Mouse (Mus musculus): ENCODE results near the gene Spry1. TPM values are rescaled to one million over a fixed set of nuclear protein-coding genes. Genes with fewer than 3 reads are reported as not detected.

Spry1 gene
- polyA plus RNA-seq, 1 experiment from 2014 or later = 19.6 TPM

DNA sequence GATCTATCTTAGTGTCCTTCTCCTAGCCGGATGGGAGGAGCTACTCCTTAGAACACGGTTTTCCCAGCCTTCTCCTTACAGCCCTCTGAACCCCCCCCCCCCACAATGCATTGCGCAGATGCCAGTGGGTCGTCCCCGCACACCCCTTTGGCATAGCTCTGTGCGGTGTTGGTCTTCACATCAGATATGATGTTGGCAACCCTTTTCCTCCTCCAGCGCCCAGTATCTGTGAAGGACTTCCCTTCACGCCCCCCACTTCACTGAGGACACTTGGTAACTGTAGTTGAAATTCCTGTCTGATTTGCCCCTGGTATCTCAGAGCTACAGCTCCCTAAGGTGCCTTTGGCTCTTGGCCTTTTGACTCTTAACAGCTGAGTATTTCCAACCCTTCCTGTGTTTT is 4.2 kb downstream of the Spry1 start:
- WGBS = 82% methylated on average over 8 of the region's 8 CpGs
- H3K36me3 ChIP-seq = peaks cover 42% of the 10 kb centered on the region

GRCm38 (mm10) chr3:37645061-37645460 is 5.3 kb downstream of the Spry1 start:
- no peak overlapping the region for H3K27ac ChIP-seq (replicated peaks)
- peak overlapping the region; percentile 3; the same call in 1 of the 2 replicates for H3K4me3 ChIP-seq
- H3K36me3 ChIP-seq = peaks cover 46% of the 10 kb centered on the region
- H3K27me3 ChIP-seq (ENCODE audit: low read depth, poor library complexity, severe bottlenecking) = peaks cover 39% of the 10 kb centered on the region
- peaks cover 32% of the 10 kb centered on the region for H3K4me1 ChIP-seq
- DNase-seq (ENCODE audit: low spot score) = no peak
- WGBS = 86% methylated on average over 6 of the region's 6 CpGs
- H3K9me3 ChIP-seq (replicated peaks) = no peaks in the 10 kb centered on the region

More for the DNA sequence above, 4.2 kb downstream of the Spry1 start:
- DNase-seq (ENCODE audit: low spot score) = no peak
- H3K4me3 ChIP-seq = peak overlapping the region; percentile 80
- H3K4me1 ChIP-seq = peaks cover 37% of the 10 kb centered on the region
- H3K9me3 ChIP-seq (replicated peaks) = no peaks in the 10 kb centered on the region
- H3K27me3 ChIP-seq (ENCODE audit: low read depth, poor library complexity, severe bottlenecking) = peaks cover 39% of the 10 kb centered on the region
- H3K27ac ChIP-seq (replicated peaks) = peak overlapping the region; percentile 38; the same call in 1 of the 2 replicates

GRCm38 (mm10) chr3:37646221-37646620 is 6.5 kb downstream of the Spry1 start:
- 93% methylated on average over 9 of the region's 9 CpGs for WGBS
- no peak for DNase-seq (ENCODE audit: low spot score)
- H3K36me3 ChIP-seq = peaks cover 51% of the 10 kb centered on the region

DNA sequence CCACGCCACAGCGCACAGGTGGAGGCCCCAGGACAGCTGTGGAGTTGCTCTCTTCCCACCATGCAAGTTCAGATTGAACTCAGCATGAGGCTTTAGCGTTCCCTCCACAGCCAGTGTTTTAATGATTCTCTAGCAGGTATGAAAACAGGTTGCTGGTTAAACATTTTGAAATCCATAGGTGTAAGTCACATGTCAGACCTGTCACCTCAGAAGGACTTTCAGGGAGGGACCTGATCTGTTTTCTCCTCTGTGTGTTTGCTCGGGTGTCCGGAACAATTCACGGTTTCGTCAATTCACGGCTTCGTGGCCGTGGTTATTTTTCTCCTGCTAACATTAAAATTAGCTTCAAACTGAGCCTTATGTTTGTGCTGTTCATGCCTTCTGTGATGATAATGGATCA is 7.5 kb downstream of the Spry1 start:
- DNase-seq (ENCODE audit: low spot score) = no peak
- no peak overlapping the region for H3K4me3 ChIP-seq
- no peak overlapping the region for H3K27ac ChIP-seq (replicated peaks)
- H3K4me1 ChIP-seq = peaks cover 20% of the 10 kb centered on the region
- 81% methylated on average over 10 of the region's 10 CpGs for WGBS
- no peaks in the 10 kb centered on the region for H3K9me3 ChIP-seq (replicated peaks)
- peaks cover 32% of the 10 kb centered on the region for H3K27me3 ChIP-seq (ENCODE audit: low read depth, poor library complexity, severe bottlenecking)
- H3K36me3 ChIP-seq = peaks cover 51% of the 10 kb centered on the region

More at GRCm38 (mm10) chr3:37646221-37646620, 6.5 kb downstream of the Spry1 start:
- H3K27me3 ChIP-seq (ENCODE audit: low read depth, poor library complexity, severe bottlenecking) = peaks cover 35% of the 10 kb centered on the region
- no peaks in the 10 kb centered on the region for H3K9me3 ChIP-seq (replicated peaks)
- peaks cover 28% of the 10 kb centered on the region for H3K4me1 ChIP-seq
- no peak overlapping the region for H3K4me3 ChIP-seq
- H3K27ac ChIP-seq (replicated peaks) = no peak overlapping the region

- Histone ChIP-seq H3K36me3 (peaks cover 41% of the 10 kb centered on the region), H3K27ac (replicated peaks) (no peak overlapping the region), H3K9me3 (replicated peaks) (no peaks in the 10 kb centered on the region), H3K4me3 (no peak overlapping the region), H3K4me1 (peaks cover 10% of the 10 kb centered on the region), H3K27me3 (ENCODE audit: low read depth, poor library complexity, severe bottlenecking) (peaks cover 32% of the 10 kb centered on the region)
- 83% methylated on average over 13 of the region's 13 CpGs for WGBS
- DNase-seq (ENCODE audit: low spot score) = no peak
These were observed 8.5 kb downstream of the Spry1 start for GRCm38 (mm10) chr3:37648244-37648643.

- Histone ChIP-seq H3K4me1 (peaks cover 12% of the 10 kb centered on the region), H3K4me3 (no peak overlapping the region), H3K27me3 (ENCODE audit: low read depth, poor library complexity, severe bottlenecking) (peaks cover 38% of the 10 kb centered on the region), H3K27ac (replicated peaks) (no peak overlapping the region), H3K9me3 (replicated peaks) (no peaks in the 10 kb centered on the region), H3K36me3 (peaks cover 31% of the 10 kb centered on the region)
- DNase-seq (ENCODE audit: low spot score) = no peak
- 77% methylated on average over 6 of the region's 6 CpGs for WGBS
These were observed 9.5 kb downstream of the Spry1 start for GRCm38 (mm10) chr3:37649281-37649680.

GRCm38 (mm10) chr3:37652537-37652936 is 12.8 kb downstream of the Spry1 start:
- Histone ChIP-seq H3K36me3 (peaks cover 15% of the 10 kb centered on the region; the same call in 1 of the 2 replicates), H3K27ac (replicated peaks) (no peak overlapping the region), H3K27me3 (ENCODE audit: low read depth, poor library complexity, severe bottlenecking) (peaks cover 63% of the 10 kb centered on the region), H3K4me3 (no peak overlapping the region), H3K9me3 (replicated peaks) (no peaks in the 10 kb centered on the region), H3K4me1 (peaks cover 33% of the 10 kb centered on the region)
- WGBS = 93% methylated on average over 9 of the region's 9 CpGs
- no peak for DNase-seq (ENCODE audit: low spot score)

DNA sequence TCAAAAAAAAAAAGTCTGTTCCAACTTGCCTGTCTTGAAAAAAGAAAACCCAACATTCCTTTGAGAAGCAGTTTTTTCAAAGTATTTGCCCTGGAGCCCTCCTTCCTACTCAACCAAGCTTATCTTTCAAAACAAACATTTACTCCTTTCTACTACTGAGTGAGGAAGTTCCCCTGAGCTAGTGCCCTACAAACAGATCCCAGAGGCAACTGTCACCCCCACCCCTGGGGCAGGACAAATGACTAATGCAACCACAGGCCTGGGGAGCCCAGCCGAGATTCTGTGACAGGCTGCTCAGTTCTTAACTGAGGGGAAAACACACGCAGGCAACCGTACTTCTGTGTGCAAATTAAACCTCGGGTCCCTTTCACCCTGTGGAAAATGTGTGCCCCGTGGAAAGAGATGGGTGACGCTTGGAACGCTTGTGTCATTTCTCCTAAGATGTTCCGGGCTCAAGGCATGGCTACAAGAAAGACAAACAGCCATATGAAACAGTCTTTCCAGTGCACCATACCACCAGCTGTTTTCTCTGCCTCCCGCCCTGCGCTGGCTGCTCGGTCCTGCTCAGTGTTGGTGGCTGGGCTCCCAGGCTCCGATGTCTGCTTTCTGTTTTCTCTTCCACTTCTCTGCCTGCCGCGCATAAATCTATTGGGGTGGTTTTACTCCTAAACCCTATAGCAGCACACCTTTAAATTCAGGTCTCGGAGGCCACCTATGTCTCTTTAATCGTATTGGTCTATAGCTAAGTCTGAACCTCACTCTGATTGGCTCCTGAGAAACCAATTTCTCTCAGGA is 14.4 kb downstream of the Spry1 start:
- peaks cover 42% of the 10 kb centered on the region for H3K4me1 ChIP-seq
- no peak for DNase-seq (ENCODE audit: low spot score)
- H3K9me3 ChIP-seq (replicated peaks) = no peaks in the 10 kb centered on the region
- H3K27ac ChIP-seq (replicated peaks) = peak overlapping the region; percentile 63
- 12% methylated on average over 16 of the region's 16 CpGs for WGBS
- peaks cover 9% of the 10 kb centered on the region; the same call in 1 of the 2 replicates for H3K36me3 ChIP-seq
- H3K4me3 ChIP-seq = peak overlapping the region; percentile 35
- H3K27me3 ChIP-seq (ENCODE audit: low read depth, poor library complexity, severe bottlenecking) = peaks cover 71% of the 10 kb centered on the region

- H3K4me3 ChIP-seq = no peak overlapping the region
- WGBS = 69% methylated on average over 6 of the region's 6 CpGs
- H3K9me3 ChIP-seq (replicated peaks) = no peaks in the 10 kb centered on the region
- no peak overlapping the region for H3K27ac ChIP-seq (replicated peaks)
- H3K36me3 ChIP-seq = peaks cover 7% of the 10 kb centered on the region; the same call in 1 of the 2 replicates
- peaks cover 42% of the 10 kb centered on the region for H3K4me1 ChIP-seq
- no peak for DNase-seq (ENCODE audit: low spot score)
- H3K27me3 ChIP-seq (ENCODE audit: low read depth, poor library complexity, severe bottlenecking) = peaks cover 78% of the 10 kb centered on the region
These were observed 15.0 kb downstream of the Spry1 start for GRCm38 (mm10) chr3:37654787-37655186.

- Histone ChIP-seq H3K4me1 (peaks cover 42% of the 10 kb centered on the region), H3K27ac (replicated peaks) (peak overlapping the region; percentile 55; the same call in 1 of the 2 replicates), H3K9me3 (replicated peaks) (no peaks in the 10 kb centered on the region), H3K36me3 (no peaks in the 10 kb centered on the region), H3K27me3 (ENCODE audit: low read depth, poor library complexity, severe bottlenecking) (peaks cover 91% of the 10 kb centered on the region), H3K4me3 (peak overlapping the region; percentile 25)
- 23% methylated on average over 20 of the region's 20 CpGs for WGBS
- no peak for DNase-seq (ENCODE audit: low spot score)
These were observed 16.3 kb downstream of the Spry1 start for GRCm38 (mm10) chr3:37655933-37656633.

GRCm38 (mm10) chr3:37657009-37657408 is 17.3 kb downstream of the Spry1 start:
- peaks cover 96% of the 10 kb centered on the region for H3K27me3 ChIP-seq (ENCODE audit: low read depth, poor library complexity, severe bottlenecking)
- no peaks in the 10 kb centered on the region for H3K9me3 ChIP-seq (replicated peaks)
- DNase-seq (ENCODE audit: low spot score) = no peak
- under 1% methylated on average over 8 of the region's 8 CpGs for WGBS
- no peaks in the 10 kb centered on the region for H3K36me3 ChIP-seq
- peak overlapping the region; percentile 52 for H3K27ac ChIP-seq (replicated peaks)
- H3K4me3 ChIP-seq = peak overlapping the region; percentile 20
- peaks cover 42% of the 10 kb centered on the region for H3K4me1 ChIP-seq

DNA sequence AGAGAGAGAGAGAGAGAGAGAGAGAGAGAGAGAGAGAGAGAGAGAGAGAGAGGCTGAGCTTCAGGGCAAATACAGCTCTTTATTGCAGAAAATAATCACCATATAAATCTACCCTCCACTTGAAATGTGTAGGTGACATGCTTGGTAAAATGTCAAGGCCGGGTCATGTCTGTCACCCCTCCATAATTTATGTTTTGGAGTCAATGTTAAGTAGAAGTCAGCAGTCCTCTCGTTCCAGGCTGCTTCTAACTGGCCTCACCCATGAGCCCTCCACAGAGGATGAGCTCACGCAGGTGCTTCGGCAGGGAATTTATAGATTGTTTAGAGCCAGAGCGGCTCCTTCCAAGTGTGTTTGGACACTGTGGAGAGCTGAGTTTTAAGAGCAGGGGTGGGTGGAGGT is 18.4 kb downstream of the Spry1 start:
- no peaks in the 10 kb centered on the region for H3K36me3 ChIP-seq
- H3K4me3 ChIP-seq = no peak overlapping the region
- peaks cover 42% of the 10 kb centered on the region for H3K4me1 ChIP-seq
- WGBS = 60% methylated on average over 5 of the region's 5 CpGs
- no peak for DNase-seq (ENCODE audit: low spot score)
- H3K27ac ChIP-seq (replicated peaks) = 0 out of 2 replicates have a peak overlapping the region, but pooled peaks have one; percentile 33
- peaks cover 94% of the 10 kb centered on the region for H3K27me3 ChIP-seq (ENCODE audit: low read depth, poor library complexity, severe bottlenecking)
- H3K9me3 ChIP-seq (replicated peaks) = no peaks in the 10 kb centered on the region

DNA sequence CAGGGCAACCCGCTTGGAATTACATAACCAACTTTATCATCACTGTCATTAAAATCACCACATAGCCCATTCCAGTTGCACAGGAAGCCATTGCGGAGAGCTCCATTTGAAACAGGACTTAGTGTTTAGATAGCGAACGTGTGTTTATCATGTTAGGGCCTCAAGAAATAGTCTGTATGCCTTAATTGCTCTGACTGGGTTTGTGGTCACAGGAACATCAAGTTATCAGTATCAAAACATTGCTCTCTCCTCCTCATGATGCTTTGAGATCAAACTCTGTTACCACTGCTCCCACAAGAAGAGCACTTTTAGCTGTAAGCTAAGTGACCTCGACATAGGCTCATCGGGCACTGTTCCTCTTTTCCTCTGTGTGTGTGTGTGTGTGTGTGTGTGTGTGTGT is 19.9 kb downstream of the Spry1 start:
- H3K4me3 ChIP-seq = no peak overlapping the region
- H3K27ac ChIP-seq (replicated peaks) = no peak overlapping the region
- H3K27me3 ChIP-seq (ENCODE audit: low read depth, poor library complexity, severe bottlenecking) = peaks cover 94% of the 10 kb centered on the region
- 82% methylated on average over 6 of the region's 6 CpGs for WGBS
- peaks cover under 1% of the 10 kb centered on the region; the same call in 1 of the 2 replicates for H3K9me3 ChIP-seq (replicated peaks)
- H3K36me3 ChIP-seq = no peaks in the 10 kb centered on the region
- no peak for DNase-seq (ENCODE audit: low spot score)
- H3K4me1 ChIP-seq = peaks cover 31% of the 10 kb centered on the region
